Mouse (Mus musculus) forebrain, embryonic 14.5 days (tissue): ENCODE results near the gene B4galnt1. TPM values are rescaled to one million over a fixed set of nuclear protein-coding genes. Genes with fewer than 3 reads are reported as not detected.

Experiments
- ATAC-seq: fragments of 200-750 bp; cut with Nextera tagmentation; 2 replicates; pipeline ENCODE4 v1.8.0; 2017; ENCODE audit warnings: mild to moderate bottlenecking, moderate library complexity
- DNase-seq: peaks from one replicate; pipeline ENCODE4 v3.0.0-alpha.2; 2015; ENCODE audit warnings: low spot score
- H3K27ac ChIP-seq: fragments of 300-500 bp; sonication (generic); 2 replicates; pipeline ENCODE4 v1.5.1; 2014; ENCODE audit warnings: low read depth, mild to moderate bottlenecking, control low read depth, low read length, moderate library complexity
- H3K27me3 ChIP-seq: fragments of 300-500 bp; sonication (generic); replicated peaks from 2 replicates; pipeline ENCODE4 v1.6.1; 2014; ENCODE audit warnings: low read length, control low read depth, mixed read lengths; ENCODE audit not compliant: control insufficient read depth, insufficient read depth
- H3K36me3 ChIP-seq: fragments of 300-500 bp; sonication (generic); 2 replicates; pipeline ENCODE4 v1.6.1; 2014; ENCODE audit warnings: low read length, control low read depth; ENCODE audit not compliant: control insufficient read depth, insufficient read depth
- H3K4me1 ChIP-seq: fragments of 300-500 bp; sonication (generic); 2 replicates; pipeline ENCODE4 v1.6.1; 2014; ENCODE audit warnings: antibody characterized with exemption, low read length, control low read depth; ENCODE audit not compliant: control insufficient read depth, insufficient read depth
- H3K4me2 ChIP-seq: fragments of 300-500 bp; sonication (generic); 2 replicates; pipeline ENCODE4 v1.6.1; 2014; ENCODE audit warnings: mild to moderate bottlenecking, control low read depth, low read length
- H3K4me3 ChIP-seq: fragments of 300-500 bp; sonication (generic); 2 replicates; pipeline ENCODE4 v1.5.1; 2014; ENCODE audit warnings: low read depth, low read length, control low read depth
- H3K9ac ChIP-seq: fragments of 300-500 bp; sonication (generic); 2 replicates; pipeline ENCODE4 v1.6.1; 2014; ENCODE audit warnings: mild to moderate bottlenecking, low read length, control low read depth, moderate library complexity
- H3K9me3 ChIP-seq: fragments of 300-500 bp; sonication (generic); replicated peaks from 2 replicates; pipeline ENCODE4 v1.6.1; 2016; ENCODE audit warnings: low read length, control low read depth, mixed read lengths; ENCODE audit not compliant: control insufficient read depth
- WGBS: fragments of 180-500 bp; shearing (Covaris S2); extraction: QIAGEN DNeasy Blood & Tissue Kit; methylation state at CpG from one replicate; pipeline ENCODE4 v1.1.7; 2014; 5-methylcytosine and 5-hydroxymethylcytosine counted together
- polyA plus RNA-seq: library from polyadenylated mRNA; unstranded; fragments of >200 nt; fragmentation: Nextera tagmentation; extraction: Ambion mirVana; gene quantifications from 2 replicates; pipeline ENCODE4 v1.2.1, GENCODE M21; 2014

B4galnt1 gene
- polyA plus RNA-seq, 1 experiment from 2014 or later = 30.7 TPM

GRCm38 (mm10) chr10:127210961-127211405 lies 46.0 kb downstream of the B4galnt1 start:
- ATAC-seq = peak; percentile 69
- H3K4me3 ChIP-seq = peak overlapping the region; percentile 70
- H3K36me3 ChIP-seq = peaks cover 23% of the 10 kb centered on the region
- H3K4me1 ChIP-seq = peaks cover 6% of the 10 kb centered on the region
- no peaks in the 10 kb centered on the region for H3K9me3 ChIP-seq
- DNase-seq = no peak
- H3K9ac ChIP-seq = peak overlapping the region; percentile 81
- H3K27ac ChIP-seq = 0 out of 2 replicates have a peak overlapping the region, but pooled peaks have one; percentile 44
- no peaks in the 10 kb centered on the region for H3K27me3 ChIP-seq
- H3K4me2 ChIP-seq = peak overlapping the region; percentile 75
- under 1% methylated on average over 25 of the region's 25 CpGs for WGBS

DNA sequence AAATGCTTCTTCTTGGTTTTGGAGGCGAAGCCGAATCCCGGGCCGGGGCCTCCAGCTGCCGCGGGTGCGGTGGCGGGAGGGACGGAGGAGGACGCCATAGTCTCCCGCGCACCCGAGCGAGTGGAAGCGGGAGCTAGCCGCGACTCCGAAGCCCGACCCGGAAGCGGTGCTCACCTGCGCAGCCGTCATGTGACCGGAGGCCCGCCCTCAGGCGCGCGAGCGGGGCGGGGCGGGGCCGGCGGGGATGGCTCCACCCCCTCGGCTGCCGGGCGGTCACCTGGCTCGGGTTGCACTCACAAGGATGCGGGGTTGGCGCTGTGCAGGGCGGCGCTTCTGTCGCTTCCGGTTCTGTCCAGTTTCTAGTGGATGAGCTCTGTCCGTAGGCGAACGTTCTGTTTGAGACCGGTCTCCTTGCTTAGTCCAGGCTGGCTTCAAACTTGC lies 46.4 kb downstream of the B4galnt1 start, which contains the start of gene Pip4k2c:
Pip4k2c (minus strand) TSS at position 172 of the 441 bp plus-strand sequence.
- Histone ChIP-seq H3K9me3 (no peaks in the 10 kb centered on the region), H3K27me3 (no peaks in the 10 kb centered on the region), H3K9ac (peak within 1 kb of the TSS; percentile 81), H3K36me3 (peaks cover 18% of the 10 kb centered on the region), H3K4me1 (peaks cover 6% of the 10 kb centered on the region), H3K4me2 (peak within 1 kb of the TSS; percentile 75), H3K27ac (0 out of 2 replicates have a peak within 1 kb of the TSS, but pooled peaks have one; percentile 44), H3K4me3 (peak within 1 kb of the TSS; percentile 70)
- WGBS = 2% methylated on average over 43 of the region's 47 CpGs
- DNase-seq (peak; percentile 83), ATAC-seq (peak; percentile 98)

GRCm38 (mm10) chr10:127213272-127213671 lies 48.2 kb downstream of the B4galnt1 start:
- Histone ChIP-seq H3K9me3 (no peaks in the 10 kb centered on the region), H3K4me1 (peaks cover 6% of the 10 kb centered on the region), H3K9ac (no peak overlapping the region), H3K36me3 (no peaks in the 10 kb centered on the region), H3K4me3 (no peak overlapping the region), H3K27ac (no peak overlapping the region), H3K27me3 (no peaks in the 10 kb centered on the region), H3K4me2 (no peak overlapping the region)
- WGBS = 93% methylated on average over 8 of the region's 8 CpGs
- no peak for DNase-seq
- ATAC-seq = no peak

- WGBS = 81% methylated on average over 13 of the region's 13 CpGs
- ATAC-seq = no peak
These were observed 48.8 kb downstream of the B4galnt1 start for GRCm38 (mm10) chr10:127213704-127214421.

DNA sequence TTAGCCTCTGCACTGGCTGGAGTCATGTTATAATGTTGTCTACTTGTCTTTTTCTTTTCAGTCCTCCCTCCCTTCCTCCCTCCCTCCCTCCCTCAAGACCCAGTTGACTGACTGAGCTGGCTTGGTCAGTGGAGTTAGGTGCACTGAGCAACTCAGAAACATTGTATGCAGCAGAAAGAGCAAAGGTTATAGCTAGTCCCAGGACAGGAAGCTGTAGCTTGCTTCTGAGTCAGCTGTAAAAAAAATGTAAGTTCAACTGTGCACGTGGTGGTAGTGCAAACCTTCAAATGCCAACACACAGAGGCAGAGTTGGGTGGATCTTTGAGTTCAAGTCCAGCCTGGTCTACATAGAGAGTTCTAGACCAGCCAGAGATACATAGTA lies 49.4 kb downstream of the B4galnt1 start:
- no peak overlapping the region for H3K27ac ChIP-seq
- no peaks in the 10 kb centered on the region for H3K36me3 ChIP-seq
- ATAC-seq (no peak), DNase-seq (no peak)
- H3K27me3 ChIP-seq = no peaks in the 10 kb centered on the region
- no peak overlapping the region for H3K9ac ChIP-seq
- H3K4me1 ChIP-seq = peaks cover 6% of the 10 kb centered on the region
- no peak overlapping the region for H3K4me3 ChIP-seq
- no peaks in the 10 kb centered on the region for H3K9me3 ChIP-seq
- WGBS = 60% methylated on average over 1 of the region's 1 CpGs
- H3K4me2 ChIP-seq = no peak overlapping the region

More at GRCm38 (mm10) chr10:127213704-127214421, 48.8 kb downstream of the B4galnt1 start:
- H3K9me3 ChIP-seq = no peaks in the 10 kb centered on the region
- H3K9ac ChIP-seq = no peak overlapping the region
- no peak overlapping the region for H3K27ac ChIP-seq
- no peaks in the 10 kb centered on the region for H3K36me3 ChIP-seq
- peaks cover 6% of the 10 kb centered on the region for H3K4me1 ChIP-seq
- H3K4me2 ChIP-seq = no peak overlapping the region
- no peaks in the 10 kb centered on the region for H3K27me3 ChIP-seq
- no peak overlapping the region for H3K4me3 ChIP-seq
- DNase-seq = no peak

GRCm38 (mm10) chr10:127216456-127216855 lies 51.4 kb downstream of the B4galnt1 start:
- ATAC-seq (no peak), DNase-seq (no peak)
- no peaks in the 10 kb centered on the region for H3K36me3 ChIP-seq
- no peaks in the 10 kb centered on the region for H3K9me3 ChIP-seq
- H3K27me3 ChIP-seq = no peaks in the 10 kb centered on the region
- H3K4me3 ChIP-seq = no peak overlapping the region
- WGBS = 97% methylated on average over 11 of the region's 11 CpGs
- no peak overlapping the region for H3K27ac ChIP-seq
- no peak overlapping the region for H3K9ac ChIP-seq
- H3K4me2 ChIP-seq = no peak overlapping the region
- H3K4me1 ChIP-seq = no peaks in the 10 kb centered on the region

DNA sequence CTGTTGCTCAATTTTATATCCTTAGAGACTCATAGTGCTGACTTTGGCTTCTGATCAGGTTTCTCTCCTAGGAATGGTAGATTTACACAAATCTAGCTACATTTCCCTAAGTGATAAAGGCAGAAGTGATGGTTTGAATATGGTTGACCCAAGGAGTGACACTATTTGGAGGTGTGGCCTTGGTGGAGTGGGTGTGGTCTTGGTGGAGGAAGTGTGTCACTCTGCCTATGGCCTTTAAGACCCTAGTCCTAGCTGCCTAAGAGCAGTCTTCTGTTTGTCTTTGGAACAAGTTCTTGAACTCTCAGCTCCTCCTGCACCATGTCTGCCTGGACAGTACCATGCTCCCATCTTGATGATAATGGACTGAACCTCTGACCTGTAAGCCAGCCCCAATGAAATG lies 52.2 kb downstream of the B4galnt1 start:
- no peak for DNase-seq
- no peak overlapping the region for H3K27ac ChIP-seq
- H3K27me3 ChIP-seq = no peaks in the 10 kb centered on the region
- no peak overlapping the region for H3K4me3 ChIP-seq
- H3K36me3 ChIP-seq = no peaks in the 10 kb centered on the region
- no peaks in the 10 kb centered on the region for H3K4me1 ChIP-seq
- H3K9ac ChIP-seq = no peak overlapping the region
- no peak for ATAC-seq
- H3K9me3 ChIP-seq = no peaks in the 10 kb centered on the region
- no peak overlapping the region for H3K4me2 ChIP-seq

DNA sequence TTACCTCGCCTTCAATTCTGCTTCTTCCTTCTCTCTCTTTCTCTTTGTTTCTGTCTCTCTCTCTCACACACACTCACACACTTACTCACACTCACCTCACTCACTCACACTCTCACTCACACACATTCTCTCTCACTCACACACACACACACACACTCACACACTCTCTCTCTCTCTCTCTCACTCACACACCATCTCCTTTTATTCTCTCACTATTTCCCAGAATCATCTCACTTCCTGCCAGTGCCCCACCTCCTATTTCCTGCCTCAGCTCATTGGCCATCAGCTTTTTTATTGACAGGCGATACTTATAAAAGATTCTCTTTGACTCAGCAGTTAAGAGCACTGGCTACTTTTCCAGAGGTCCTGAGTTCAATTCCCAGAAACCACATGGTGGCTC lies 53.3 kb downstream of the B4galnt1 start:
- no peaks in the 10 kb centered on the region for H3K27me3 ChIP-seq
- H3K4me1 ChIP-seq = no peaks in the 10 kb centered on the region
- WGBS = 91% methylated on average over 2 of the region's 2 CpGs
- H3K4me2 ChIP-seq = no peak overlapping the region
- H3K9me3 ChIP-seq = no peaks in the 10 kb centered on the region
- H3K36me3 ChIP-seq = no peaks in the 10 kb centered on the region
- no peak overlapping the region for H3K27ac ChIP-seq
- H3K9ac ChIP-seq = no peak overlapping the region
- ATAC-seq (no peak), DNase-seq (no peak)
- H3K4me3 ChIP-seq = no peak overlapping the region
